Mouse (Mus musculus) forebrain, embryonic 16.5 days (tissue): ENCODE measurements around the gene Fgf10. TPM values are rescaled to one million over a fixed set of nuclear protein-coding genes. Genes with fewer than 3 reads are reported as not detected.

Experiments used
- ATAC-seq: fragments of 200-750 bp; cut with Nextera tagmentation; 2 replicates; pipeline ENCODE4 v1.8.0; 2017; ENCODE audit warnings: mild to moderate bottlenecking, moderate library complexity
- H3K27ac ChIP-seq: fragments of 300-500 bp; sonication (generic); 2 replicates; pipeline ENCODE4 v1.5.1; 2014; ENCODE audit warnings: low read length, control low read depth
- H3K27me3 ChIP-seq: fragments of 300-500 bp; sonication (generic); replicated peaks from 2 replicates; pipeline ENCODE4 v1.6.1; 2014; ENCODE audit warnings: low read length; ENCODE audit not compliant: control insufficient read depth, insufficient read depth
- H3K36me3 ChIP-seq: fragments of 300-500 bp; sonication (generic); 2 replicates; pipeline ENCODE4 v1.6.1; 2014; ENCODE audit not compliant: control insufficient read depth, insufficient read depth
- H3K4me1 ChIP-seq: fragments of 300-500 bp; sonication (generic); replicated peaks from 2 replicates; pipeline ENCODE4 v1.6.1; 2014; ENCODE audit warnings: low read length; ENCODE audit not compliant: control insufficient read depth, insufficient read depth
- H3K4me2 ChIP-seq: fragments of 300-500 bp; sonication (generic); 2 replicates; pipeline ENCODE4 v1.6.1; 2014; ENCODE audit warnings: mild to moderate bottlenecking, low read length, control low read depth
- H3K4me3 ChIP-seq: fragments of 300-500 bp; sonication (generic); replicated peaks from 2 replicates; pipeline ENCODE4 v1.5.1; 2014; ENCODE audit warnings: mild to moderate bottlenecking, low read length, control low read depth
- H3K9ac ChIP-seq: fragments of 300-500 bp; sonication (generic); replicated peaks from 2 replicates; pipeline ENCODE4 v1.6.1; 2014; ENCODE audit warnings: low read depth, low read length, control low read depth
- H3K9me3 ChIP-seq: fragments of 300-500 bp; sonication (generic); 2 replicates; pipeline ENCODE4 v1.6.1; 2016; ENCODE audit warnings: low read length; ENCODE audit not compliant: control insufficient read depth
- WGBS: fragments of 180-500 bp; shearing (Covaris S2); extraction: QIAGEN DNeasy Blood & Tissue Kit; methylation state at CpG from one replicate; pipeline ENCODE4 v1.1.7; 2014; 5-methylcytosine and 5-hydroxymethylcytosine counted together
- polyA plus RNA-seq: library from polyadenylated mRNA; unstranded; fragments of >200 nt; fragmentation: Nextera tagmentation; extraction: Ambion mirVana; gene quantifications from 2 replicates; pipeline ENCODE4 v1.2.1, GENCODE M21; 2015

Fgf10 gene
- polyA plus RNA-seq = 1.0 and 1.3 TPM in 2 replicates

DNA sequence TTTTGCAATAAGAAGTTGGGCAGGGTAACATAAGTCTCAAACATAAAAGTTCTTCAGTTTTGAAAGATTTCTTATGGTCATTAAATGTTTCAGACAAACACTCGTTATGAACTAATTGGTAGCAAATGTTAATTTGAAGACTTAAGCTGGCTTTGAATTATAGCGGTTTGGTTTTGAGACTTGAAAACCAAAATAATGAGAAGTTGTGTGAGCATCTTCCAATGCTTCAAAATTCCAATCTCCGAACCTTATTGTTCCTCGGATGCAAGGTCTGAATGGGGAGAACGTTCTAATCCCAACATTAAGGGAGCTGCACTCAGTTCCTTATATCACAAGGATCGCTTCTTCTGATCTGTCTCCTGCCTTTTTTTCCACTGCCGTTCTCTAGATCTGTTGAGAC, at the start of gene Fgf10:
TSS of gene Fgf10 (plus strand) at position 301 of the 400 bp plus-strand sequence.
- H3K9ac ChIP-seq = no peak within 1 kb of the TSS
- H3K4me3 ChIP-seq = no peak within 1 kb of the TSS
- no peak within 1 kb of the TSS for H3K27ac ChIP-seq
- H3K9me3 ChIP-seq = no peaks in the 10 kb centered on the region
- H3K27me3 ChIP-seq = no peaks in the 10 kb centered on the region
- H3K4me1 ChIP-seq = no peaks in the 10 kb centered on the region
- 12% methylated on average over 7 of the region's 7 CpGs for WGBS
- no peaks in the 10 kb centered on the region for H3K36me3 ChIP-seq
- ATAC-seq = no peak
- no peak within 1 kb of the TSS for H3K4me2 ChIP-seq

DNA sequence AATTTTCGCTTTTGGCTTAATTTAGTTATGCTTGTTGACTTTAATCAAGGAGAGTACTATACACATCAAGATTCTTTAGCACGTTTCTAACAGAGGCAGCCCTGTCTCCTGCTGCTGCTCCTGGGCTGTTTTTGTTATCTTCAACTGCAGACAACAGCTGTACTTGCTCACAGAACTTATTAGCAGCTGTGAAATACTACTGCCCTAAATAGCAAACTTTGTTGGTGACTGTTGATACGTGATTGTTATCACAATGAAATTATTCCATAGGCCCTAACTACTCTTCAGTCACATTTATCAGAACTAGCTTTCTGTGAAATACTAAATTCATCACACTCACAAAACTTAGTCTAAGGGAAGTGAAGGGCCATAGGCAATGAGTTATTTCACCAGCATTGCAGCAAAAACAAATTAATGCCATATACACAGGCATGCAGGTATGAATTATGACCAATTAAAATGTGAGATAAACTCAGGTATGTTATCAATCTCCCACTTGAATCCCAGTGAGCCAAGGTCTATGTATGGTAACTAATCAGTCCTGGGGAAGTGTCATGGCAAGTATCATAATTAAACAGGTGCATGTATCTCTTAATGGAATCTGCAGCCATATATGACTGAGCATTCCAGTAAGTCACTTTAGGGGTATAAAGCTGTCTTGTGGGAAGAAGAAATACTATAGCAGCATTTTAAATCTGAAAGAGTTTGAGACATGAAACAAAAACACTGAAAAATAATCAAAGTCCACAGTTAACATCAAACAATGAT, 39.7 kb upstream of the Fgf10 start:
- H3K9me3 ChIP-seq = no peaks in the 10 kb centered on the region
- H3K4me3 ChIP-seq = no peak overlapping the region
- no peaks in the 10 kb centered on the region for H3K27me3 ChIP-seq
- no peaks in the 10 kb centered on the region for H3K4me1 ChIP-seq
- no peak overlapping the region for H3K9ac ChIP-seq
- no peak for ATAC-seq
- H3K4me2 ChIP-seq = no peak overlapping the region
- H3K36me3 ChIP-seq = no peaks in the 10 kb centered on the region
- H3K27ac ChIP-seq = no peak overlapping the region
- WGBS = 64% methylated on average over 3 of the region's 3 CpGs

DNA sequence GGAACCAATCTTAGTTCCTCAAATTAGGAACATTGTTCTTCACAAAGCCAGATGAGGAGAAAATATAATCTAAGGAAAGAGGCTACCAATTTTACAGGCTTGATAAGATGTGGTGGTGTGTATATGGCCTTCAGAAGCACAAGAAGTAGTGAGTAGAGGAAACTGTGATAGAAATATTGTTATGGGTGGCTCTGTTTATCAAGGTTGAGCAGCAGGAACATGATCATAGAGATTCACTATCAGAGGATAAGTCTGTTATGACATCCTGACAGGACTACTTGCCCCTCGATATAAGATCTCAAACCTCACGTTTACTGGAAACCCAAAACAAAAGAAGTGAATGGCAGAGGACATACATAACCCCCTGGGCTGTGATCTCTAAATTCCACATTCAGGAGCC, 38.1 kb upstream of the Fgf10 start:
- no peaks in the 10 kb centered on the region for H3K4me1 ChIP-seq

DNA sequence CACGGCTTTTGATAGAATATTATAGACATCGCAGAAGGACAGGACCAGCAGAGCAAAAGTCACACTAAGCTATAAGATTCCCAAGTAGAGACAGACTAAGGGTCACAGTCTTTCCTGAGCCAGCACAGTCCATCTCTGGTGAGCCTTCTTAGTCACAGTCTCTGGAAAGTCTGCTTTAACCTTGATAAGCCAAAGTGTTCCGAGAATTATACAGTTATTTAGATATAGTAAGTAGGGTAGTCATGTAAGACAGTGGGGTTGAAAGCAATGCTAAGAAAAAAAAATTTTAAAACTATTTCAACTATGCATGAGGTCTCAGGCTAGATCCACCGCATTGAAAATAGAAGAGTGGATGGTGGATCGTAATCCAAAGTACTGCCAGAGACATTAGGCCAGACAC, 33.5 kb upstream of the Fgf10 start:
- no peak overlapping the region for H3K9ac ChIP-seq
- 97% methylated on average over 5 of the region's 5 CpGs for WGBS
- H3K9me3 ChIP-seq = no peaks in the 10 kb centered on the region
- no peak overlapping the region for H3K4me3 ChIP-seq
- no peaks in the 10 kb centered on the region for H3K27me3 ChIP-seq
- no peaks in the 10 kb centered on the region for H3K36me3 ChIP-seq
- no peak overlapping the region for H3K4me2 ChIP-seq
- ATAC-seq = no peak
- no peaks in the 10 kb centered on the region for H3K4me1 ChIP-seq
- no peak overlapping the region for H3K27ac ChIP-seq

More for the DNA sequence above, 38.1 kb upstream of the Fgf10 start:
- Histone ChIP-seq H3K9me3 (no peaks in the 10 kb centered on the region), H3K4me3 (no peak overlapping the region), H3K4me2 (no peak overlapping the region), H3K36me3 (no peaks in the 10 kb centered on the region), H3K9ac (no peak overlapping the region), H3K27ac (no peak overlapping the region), H3K27me3 (no peaks in the 10 kb centered on the region)
- 93% methylated on average over 2 of the region's 2 CpGs for WGBS
- ATAC-seq = no peak

DNA sequence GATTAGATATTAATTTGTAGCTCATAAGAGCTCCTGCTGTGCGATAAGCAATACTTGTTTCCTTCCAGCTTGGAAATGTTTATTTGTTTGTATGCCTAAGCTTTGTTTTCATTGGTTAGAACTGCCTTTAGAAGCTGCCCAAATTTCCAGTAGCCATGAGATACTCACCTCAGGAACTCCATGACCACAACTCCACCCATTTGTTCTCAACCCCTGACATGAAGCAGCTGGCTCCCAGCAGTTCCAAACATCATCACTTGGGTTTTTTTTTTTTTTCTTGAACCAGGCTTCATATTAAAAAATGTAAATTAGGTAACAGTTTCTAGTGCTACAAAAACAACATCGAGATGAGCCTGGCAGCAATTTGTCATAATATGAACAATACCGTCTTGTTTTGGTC, 27.0 kb upstream of the Fgf10 start:
- WGBS = 76% methylated on average over 3 of the region's 3 CpGs
- H3K4me3 ChIP-seq = no peak overlapping the region
- H3K4me1 ChIP-seq = no peaks in the 10 kb centered on the region
- no peaks in the 10 kb centered on the region for H3K27me3 ChIP-seq
- no peak overlapping the region for H3K27ac ChIP-seq
- ATAC-seq = no peak
- no peak overlapping the region for H3K4me2 ChIP-seq
- no peak overlapping the region for H3K9ac ChIP-seq
- no peaks in the 10 kb centered on the region for H3K36me3 ChIP-seq
- no peaks in the 10 kb centered on the region for H3K9me3 ChIP-seq

DNA sequence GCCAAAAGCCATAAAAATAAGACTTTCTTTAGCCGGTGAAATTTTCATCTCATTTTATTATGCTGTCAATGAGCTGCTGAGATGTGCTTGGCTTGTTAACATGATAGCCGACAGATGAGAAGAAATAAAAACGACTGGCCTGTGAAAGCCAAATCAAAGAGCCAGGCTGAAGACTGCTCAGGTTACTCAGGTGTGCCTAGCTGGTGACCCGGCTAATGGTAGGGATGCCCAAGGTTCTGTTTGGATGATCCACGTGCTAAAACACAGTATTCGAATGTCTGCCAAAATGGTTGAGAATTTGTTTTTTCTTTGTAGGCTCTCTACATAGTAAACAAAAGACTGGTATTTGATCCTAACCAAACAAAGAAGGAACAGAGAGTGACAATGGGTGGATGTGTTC, 26.5 kb upstream of the Fgf10 start:
- Histone ChIP-seq H3K27ac (no peak overlapping the region), H3K9me3 (no peaks in the 10 kb centered on the region), H3K4me1 (no peaks in the 10 kb centered on the region), H3K4me3 (no peak overlapping the region), H3K9ac (no peak overlapping the region), H3K27me3 (no peaks in the 10 kb centered on the region), H3K4me2 (no peak overlapping the region), H3K36me3 (no peaks in the 10 kb centered on the region)
- ATAC-seq = no peak
- WGBS = 83% methylated on average over 6 of the region's 6 CpGs

DNA sequence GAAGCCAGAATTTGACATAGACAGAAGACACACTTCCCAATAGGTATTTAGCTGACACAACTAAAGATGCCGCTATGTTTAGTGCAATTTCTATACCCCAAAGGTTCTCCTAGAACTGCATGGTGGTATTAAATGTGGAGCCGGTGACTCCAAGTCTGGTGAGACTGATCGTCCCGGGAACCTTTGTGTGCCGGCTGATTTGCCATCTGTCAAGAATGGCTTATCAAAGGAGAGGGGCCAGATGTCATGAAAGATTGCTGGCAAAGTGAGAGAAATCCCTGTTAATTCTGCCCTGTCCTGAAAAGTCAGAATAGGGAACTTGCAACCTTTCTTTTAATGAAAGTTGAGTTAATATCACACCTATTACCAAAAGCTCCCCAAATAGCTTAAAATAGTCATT, 12.6 kb upstream of the Fgf10 start:
- Histone ChIP-seq H3K4me1 (no peaks in the 10 kb centered on the region), H3K4me2 (no peak overlapping the region), H3K9me3 (no peaks in the 10 kb centered on the region), H3K4me3 (no peak overlapping the region), H3K36me3 (no peaks in the 10 kb centered on the region), H3K27me3 (no peaks in the 10 kb centered on the region), H3K27ac (no peak overlapping the region), H3K9ac (no peak overlapping the region)
- 51% methylated on average over 5 of the region's 5 CpGs for WGBS
- no peak for ATAC-seq

DNA sequence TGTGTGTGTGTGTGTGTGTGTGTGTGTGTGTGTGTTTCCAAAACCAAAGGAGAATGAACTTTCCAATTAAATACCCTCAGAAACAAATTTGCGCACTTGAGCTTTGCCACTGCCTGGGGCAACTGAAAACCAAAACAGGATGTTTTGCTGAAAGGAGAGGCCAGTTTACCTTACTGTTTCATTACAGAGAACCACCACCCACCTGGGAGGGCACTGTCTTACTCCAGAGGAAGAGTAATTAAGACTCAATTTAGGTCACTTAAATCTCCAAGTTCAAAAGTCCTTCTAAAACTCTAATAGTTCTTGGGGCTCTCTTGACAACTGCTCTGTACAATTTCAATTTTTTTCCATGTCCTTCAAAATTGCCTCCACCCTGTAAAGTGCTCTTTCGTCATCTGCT, 11.6 kb upstream of the Fgf10 start:
- no peaks in the 10 kb centered on the region for H3K9me3 ChIP-seq
- no peak for ATAC-seq
- no peaks in the 10 kb centered on the region for H3K4me1 ChIP-seq
- WGBS = 83% methylated on average over 2 of the region's 2 CpGs
- H3K4me3 ChIP-seq = no peak overlapping the region
- H3K27me3 ChIP-seq = no peaks in the 10 kb centered on the region
- H3K27ac ChIP-seq = no peak overlapping the region
- no peaks in the 10 kb centered on the region for H3K36me3 ChIP-seq
- H3K4me2 ChIP-seq = no peak overlapping the region
- H3K9ac ChIP-seq = no peak overlapping the region

DNA sequence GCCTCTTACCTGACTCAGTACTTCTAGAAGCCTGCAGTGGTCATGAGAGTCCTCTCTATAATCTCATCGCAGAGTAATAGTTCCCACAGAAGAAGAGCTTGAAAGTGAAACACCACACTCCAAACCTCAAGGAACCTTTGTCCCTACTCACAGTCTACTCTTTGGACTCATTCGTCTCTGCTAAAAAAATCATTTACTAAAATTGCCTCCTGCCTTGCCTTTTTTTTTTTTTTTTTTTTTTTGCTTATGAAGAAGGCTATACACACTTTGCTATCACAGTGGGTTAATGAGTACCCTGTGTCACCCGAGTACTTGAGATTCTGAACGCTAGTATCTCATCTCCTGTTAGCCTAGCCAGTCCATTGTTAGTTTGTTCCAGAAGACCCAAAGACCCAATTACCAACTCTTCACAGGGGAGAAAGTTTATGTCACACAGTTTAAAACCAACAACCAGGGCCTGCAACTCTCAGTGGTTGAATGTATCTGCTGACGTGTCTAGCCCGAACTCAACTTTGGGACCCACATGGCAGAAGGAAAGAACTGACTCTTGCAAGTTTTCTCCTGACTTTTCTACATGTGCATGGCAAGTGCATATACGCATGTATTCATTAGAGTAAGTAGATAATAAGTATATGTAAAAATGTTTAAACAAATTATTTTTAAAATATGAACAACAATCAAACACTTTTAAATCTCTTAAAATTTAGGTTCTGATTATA, 10.8 kb upstream of the Fgf10 start:
- Histone ChIP-seq H3K27me3 (no peaks in the 10 kb centered on the region), H3K9ac (no peak overlapping the region), H3K4me3 (no peak overlapping the region), H3K9me3 (no peaks in the 10 kb centered on the region), H3K27ac (no peak overlapping the region), H3K4me1 (no peaks in the 10 kb centered on the region), H3K36me3 (no peaks in the 10 kb centered on the region), H3K4me2 (no peak overlapping the region)
- 92% methylated on average over 7 of the region's 7 CpGs for WGBS
- no peak for ATAC-seq
